Mouse (Mus musculus) spleen, adult 2 months (tissue): ENCODE data around the gene Ntrk3. TPM values are rescaled to one million over a fixed set of nuclear protein-coding genes. Genes with fewer than 3 reads are reported as not detected.

Source experiments
- DNase-seq, 2 experiments: peaks; one replicate each; pipeline versions ENCODE4 v3.0.0 to v3.0.0-alpha.2; 2012 to 2021; ENCODE audit warnings: low spot score in 2 of 2, low read depth in 1 of 2
- H3K27ac ChIP-seq: fragments of 200-500 bp; 2 replicates; pipeline ENCODE4 v1.5.1; 2012; ENCODE audit warnings: low read length, inconsistent platforms; ENCODE audit not compliant: insufficient read depth
- H3K27me3 ChIP-seq: fragments of 200-500 bp; 2 replicates; pipeline ENCODE4 v1.6.1; 2012; ENCODE audit warnings: mild to moderate bottlenecking, moderate library complexity, low read length, inconsistent platforms; ENCODE audit not compliant: control insufficient read depth, insufficient read depth
- H3K36me3 ChIP-seq: fragments of 200-500 bp; 2 replicates; pipeline ENCODE4 v1.6.1; 2012; ENCODE audit warnings: mild to moderate bottlenecking, low read length, inconsistent platforms; ENCODE audit not compliant: control insufficient read depth, insufficient read depth
- H3K4me1 ChIP-seq: fragments of 200-500 bp; 2 replicates; pipeline ENCODE4 v1.6.1; 2011; ENCODE audit warnings: inconsistent platforms; ENCODE audit not compliant: control insufficient read depth, insufficient read depth, insufficient read length
- H3K4me3 ChIP-seq: fragments of 200-500 bp; 2 replicates; pipeline ENCODE4 v1.5.1; 2011; ENCODE audit warnings: mild to moderate bottlenecking, inconsistent platforms; ENCODE audit not compliant: insufficient read depth, insufficient read length; ENCODE audit errors: extremely low read depth
- CTCF ChIP-seq: fragments of 200-500 bp; IDR thresholded peaks from 2 replicates; pipeline ENCODE4 v1.5.1; 2011; ENCODE audit warnings: mild to moderate bottlenecking, inconsistent platforms; ENCODE audit not compliant: insufficient read depth, insufficient read length, insufficient replicate concordance; ENCODE audit errors: extremely low read depth
- POLR2A ChIP-seq: fragments of 200-500 bp; IDR thresholded peaks from 2 replicates; pipeline ENCODE4 v1.6.1; 2011; ENCODE audit warnings: low read depth, low read length, inconsistent platforms
- WGBS: fragments of 180-500 bp; shearing (Covaris S2); methylation state at CpG from one replicate; pipeline ENCODE4 v1.1.7; 2018; 5-methylcytosine and 5-hydroxymethylcytosine counted together
- polyA plus RNA-seq: library from polyadenylated mRNA; depleted of rRNA; stranded (reverse); fragments of >200 nt; gene quantifications from 2 replicates; pipeline ENCODE4 v1.2.3, GENCODE M21; 2012

Gene Ntrk3
- polyA plus RNA-seq, 1 experiment: 1.5 TPM

- Histone ChIP-seq H3K27me3 (no peaks in the 10 kb centered on the region), H3K36me3 (no peaks in the 10 kb centered on the region), H3K4me3 (no peak overlapping the region), H3K27ac (no peak overlapping the region), H3K4me1 (no peaks in the 10 kb centered on the region)
- TF ChIP-seq POLR2A (no peak), CTCF (no peak)
- 82% methylated on average over 3 of the region's 3 CpGs for WGBS
- no peak for DNase-seq
Observed at GRCm38 (mm10) chr7:78528008-78528407, 209.8 kb downstream of the Ntrk3 start.

GRCm38 (mm10) chr7:78527564-78527963 lies 210.2 kb downstream of the Ntrk3 start:
- H3K27ac ChIP-seq: no peak overlapping the region
- TF ChIP-seq POLR2A: no peak
- no peak for TF ChIP-seq CTCF
- H3K4me3 ChIP-seq: no peak overlapping the region
- DNase-seq: no peak
- no peaks in the 10 kb centered on the region for H3K4me1 ChIP-seq
- no peaks in the 10 kb centered on the region for H3K27me3 ChIP-seq
- H3K36me3 ChIP-seq: no peaks in the 10 kb centered on the region
- 64% methylated on average over 4 of the region's 4 CpGs for WGBS

- H3K27me3 ChIP-seq: no peaks in the 10 kb centered on the region
- H3K4me3 ChIP-seq: no peak overlapping the region
- H3K27ac ChIP-seq: no peak overlapping the region
- H3K36me3 ChIP-seq: no peaks in the 10 kb centered on the region
- H3K4me1 ChIP-seq: no peaks in the 10 kb centered on the region
- no peak for TF ChIP-seq CTCF
- TF ChIP-seq POLR2A: no peak
- WGBS: 86% methylated on average over 9 of the region's 9 CpGs
- no peak for DNase-seq
Observed at GRCm38 (mm10) chr7:78520243-78520927, 217.4 kb downstream of the Ntrk3 start.

GRCm38 (mm10) chr7:78519689-78520088 lies 218.1 kb downstream of the Ntrk3 start:
- TF ChIP-seq POLR2A: no peak
- no peak for TF ChIP-seq CTCF

GRCm38 (mm10) chr7:78518760-78519363 lies 218.9 kb downstream of the Ntrk3 start:
- H3K27me3 ChIP-seq: no peaks in the 10 kb centered on the region

More at GRCm38 (mm10) chr7:78519689-78520088, 218.1 kb downstream of the Ntrk3 start:
- Histone ChIP-seq H3K27me3 (no peaks in the 10 kb centered on the region), H3K4me3 (no peak overlapping the region), H3K36me3 (no peaks in the 10 kb centered on the region), H3K4me1 (no peaks in the 10 kb centered on the region), H3K27ac (no peak overlapping the region)
- DNase-seq: no peak
- WGBS: 86% methylated on average over 3 of the region's 3 CpGs

GRCm38 (mm10) chr7:78515042-78515609 lies 222.7 kb downstream of the Ntrk3 start:
- 70% methylated on average over 7 of the region's 7 CpGs for WGBS
- Histone ChIP-seq H3K4me1 (no peaks in the 10 kb centered on the region), H3K27me3 (no peaks in the 10 kb centered on the region), H3K4me3 (no peak overlapping the region), H3K27ac (no peak overlapping the region), H3K36me3 (no peaks in the 10 kb centered on the region)
- TF ChIP-seq CTCF (no peak), POLR2A (no peak)
- no peak for DNase-seq

More at GRCm38 (mm10) chr7:78518760-78519363, 218.9 kb downstream of the Ntrk3 start:
- Histone ChIP-seq H3K4me1 (no peaks in the 10 kb centered on the region), H3K36me3 (no peaks in the 10 kb centered on the region), H3K27ac (no peak overlapping the region), H3K4me3 (no peak overlapping the region)
- TF ChIP-seq CTCF: no peak
- TF ChIP-seq POLR2A: no peak
- 83% methylated on average over 5 of the region's 5 CpGs for WGBS
- no peak for DNase-seq

- Histone ChIP-seq H3K27ac (no peak overlapping the region), H3K4me3 (no peak overlapping the region), H3K36me3 (no peaks in the 10 kb centered on the region), H3K4me1 (no peaks in the 10 kb centered on the region), H3K27me3 (no peaks in the 10 kb centered on the region)
- 78% methylated on average over 2 of the region's 2 CpGs for WGBS
- TF ChIP-seq POLR2A (no peak), CTCF (no peak)
- no peak for DNase-seq
Observed at GRCm38 (mm10) chr7:78507032-78507611, 230.7 kb downstream of the Ntrk3 start.
